Mouse (Mus musculus) embryonic facial prominence, embryonic 11.5 days (tissue): ENCODE data around the gene Akr1b3. TPM values are rescaled to one million over a fixed set of nuclear protein-coding genes. Genes with fewer than 3 reads are reported as not detected.
A peak's percentile ranks its signal among the peaks of the same experiment; 100 is the strongest.

Source experiments
- ATAC-seq: fragments of 200-750 bp; cut with Nextera tagmentation; replicated peaks from 2 replicates; pipeline ENCODE4 v1.8.0; 2017; ENCODE audit warnings: low read depth; ENCODE audit not compliant: insufficient number of reproducible peaks, low FRiP score, low TSS enrichment
- DNase-seq: peaks from one replicate; pipeline ENCODE4 v3.0.0-alpha.2; 2015; ENCODE audit warnings: low spot score
- H3K27ac ChIP-seq: fragments of 300-500 bp; sonication (generic); replicated peaks from 2 replicates; pipeline ENCODE4 v1.5.1; 2014; ENCODE audit warnings: mild to moderate bottlenecking, low read depth, low read length, control low read depth
- H3K27me3 ChIP-seq: fragments of 300-500 bp; sonication (generic); 2 replicates; pipeline ENCODE4 v1.6.1; 2014; ENCODE audit warnings: mild to moderate bottlenecking, low read length, moderate library complexity, mixed read lengths; ENCODE audit not compliant: control insufficient read depth, insufficient read depth
- H3K36me3 ChIP-seq: fragments of 300-500 bp; sonication (generic); replicated peaks from 2 replicates; pipeline ENCODE4 v1.6.1; 2014; ENCODE audit warnings: low read depth, mild to moderate bottlenecking, low read length, moderate library complexity, mixed read lengths; ENCODE audit not compliant: control insufficient read depth, insufficient read depth
- H3K4me1 ChIP-seq: fragments of 300-500 bp; sonication (generic); 2 replicates; pipeline ENCODE4 v1.6.1; 2014; ENCODE audit warnings: low read length, mixed read lengths; ENCODE audit not compliant: control insufficient read depth, insufficient read depth
- H3K4me2 ChIP-seq: fragments of 300-500 bp; sonication (generic); 2 replicates; pipeline ENCODE4 v1.6.1; 2014; ENCODE audit warnings: low read depth, mild to moderate bottlenecking, control low read depth, low read length, moderate library complexity
- H3K4me3 ChIP-seq: fragments of 300-500 bp; sonication (generic); 2 replicates; pipeline ENCODE4 v1.5.1; 2014; ENCODE audit warnings: low read depth, low read length, control low read depth
- H3K9ac ChIP-seq: fragments of 300-500 bp; sonication (generic); replicated peaks from 2 replicates; pipeline ENCODE4 v1.6.1; 2014; ENCODE audit warnings: mild to moderate bottlenecking, control low read depth, low read length
- H3K9me3 ChIP-seq: fragments of 300-500 bp; sonication (generic); replicated peaks from 2 replicates; pipeline ENCODE4 v1.6.1; 2016; ENCODE audit warnings: mild to moderate bottlenecking, low read length, inconsistent platforms, mixed read lengths; ENCODE audit not compliant: control insufficient read depth
- WGBS: fragments of 180-500 bp; shearing (Covaris S2); extraction: QIAGEN DNeasy Blood & Tissue Kit; methylation state at CpG from one replicate; pipeline ENCODE4 v1.1.7; 2014; 5-methylcytosine and 5-hydroxymethylcytosine counted together
- polyA plus RNA-seq: library from polyadenylated mRNA; unstranded; fragments of >200 nt; fragmentation: Nextera tagmentation; extraction: Ambion mirVana; gene quantifications from 2 replicates; pipeline ENCODE4 v1.2.1, GENCODE M21; 2014

The Akr1b3 gene
- polyA plus RNA-seq, 1 experiment from 2014 or later: 208 TPM

DNA sequence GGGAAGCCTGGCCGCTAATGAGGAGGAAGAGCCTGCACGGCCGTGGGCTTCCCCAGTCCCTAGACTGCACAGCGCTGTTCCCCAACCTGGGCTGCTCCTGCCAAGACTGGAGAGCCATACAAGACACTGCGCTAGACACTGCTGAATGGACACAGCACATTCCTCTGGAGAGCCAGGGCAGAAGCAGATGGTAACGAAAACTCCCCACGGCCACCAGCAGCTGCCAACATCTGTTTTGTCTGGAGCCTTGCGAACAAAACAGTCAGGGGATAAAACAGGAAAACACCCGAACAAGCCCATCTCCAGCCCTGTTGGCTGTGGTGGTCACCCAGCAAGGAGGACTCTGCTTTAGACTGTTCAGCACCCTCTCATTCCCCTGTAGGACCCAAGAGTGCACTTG lies 3.9 kb downstream of the Akr1b3 start:
- no peak for ATAC-seq
- H3K9me3 ChIP-seq: no peaks in the 10 kb centered on the region
- H3K27ac ChIP-seq: no peak overlapping the region
- WGBS: 79% methylated on average over 9 of the region's 9 CpGs
- H3K36me3 ChIP-seq: peaks cover 2% of the 10 kb centered on the region
- H3K4me1 ChIP-seq: no peaks in the 10 kb centered on the region
- no peak for DNase-seq
- no peak overlapping the region for H3K4me3 ChIP-seq
- H3K4me2 ChIP-seq: no peak overlapping the region
- no peak overlapping the region for H3K9ac ChIP-seq
- no peaks in the 10 kb centered on the region for H3K27me3 ChIP-seq

DNA sequence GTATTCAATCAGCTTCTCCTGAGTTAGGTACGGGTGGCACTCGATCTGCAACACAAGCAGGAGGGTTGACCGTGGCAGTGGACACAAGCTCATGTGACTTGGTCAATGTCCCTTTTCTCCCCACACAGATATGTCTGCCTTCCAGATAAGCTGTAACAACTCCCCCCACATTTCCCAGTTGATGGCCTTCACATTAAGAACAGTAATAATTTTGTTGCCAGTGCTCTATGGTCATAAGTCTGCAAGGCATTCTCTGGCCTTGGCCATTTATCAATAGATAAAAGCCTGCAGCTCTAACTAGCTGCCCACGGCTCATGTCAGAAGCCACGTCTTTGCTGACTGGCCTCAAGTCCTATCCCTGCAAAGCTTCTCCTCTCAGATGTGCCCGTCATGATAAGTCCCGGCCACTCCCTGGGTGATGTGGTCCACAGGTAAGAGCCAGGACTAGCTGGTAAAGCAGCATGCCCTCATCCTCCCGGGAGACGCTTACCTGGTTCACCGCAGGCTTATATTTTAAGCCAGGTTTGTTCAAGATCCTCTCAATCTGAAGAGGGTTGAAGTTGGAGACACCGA lies 7.2 kb downstream of the Akr1b3 start:
- ATAC-seq: no peak

DNA sequence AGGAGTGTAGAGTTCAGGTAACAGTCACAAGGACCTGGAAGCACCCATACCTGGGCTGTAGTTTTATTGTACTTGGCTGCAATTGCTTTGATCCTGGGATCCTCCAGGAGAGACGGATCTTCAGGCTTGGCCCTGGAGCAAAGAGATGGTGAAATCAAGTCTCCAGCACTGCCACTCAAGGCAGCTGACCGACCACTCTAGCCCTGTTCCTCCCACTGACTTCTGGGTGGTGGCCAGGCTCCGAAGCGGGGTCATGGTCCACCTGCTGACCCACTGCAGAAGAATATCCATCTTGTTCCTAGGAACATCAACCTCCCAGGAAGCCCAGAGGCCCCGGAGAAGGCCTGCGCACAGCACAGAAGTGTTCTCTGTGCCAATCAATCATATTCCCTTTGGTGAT lies 7.8 kb downstream of the Akr1b3 start:
- H3K4me2 ChIP-seq: no peak overlapping the region
- ATAC-seq (no peak), DNase-seq (no peak)
- peaks cover 2% of the 10 kb centered on the region for H3K36me3 ChIP-seq
- no peaks in the 10 kb centered on the region for H3K9me3 ChIP-seq
- no peaks in the 10 kb centered on the region for H3K4me1 ChIP-seq
- H3K9ac ChIP-seq: no peak overlapping the region
- no peaks in the 10 kb centered on the region for H3K27me3 ChIP-seq
- 94% methylated on average over 6 of the region's 6 CpGs for WGBS
- H3K27ac ChIP-seq: no peak overlapping the region
- no peak overlapping the region for H3K4me3 ChIP-seq

More for the DNA sequence above, 7.2 kb downstream of the Akr1b3 start:
- Histone ChIP-seq H3K4me1 (no peaks in the 10 kb centered on the region), H3K4me3 (no peak overlapping the region), H3K9me3 (no peaks in the 10 kb centered on the region), H3K9ac (no peak overlapping the region), H3K27me3 (no peaks in the 10 kb centered on the region), H3K36me3 (peaks cover 2% of the 10 kb centered on the region), H3K4me2 (no peak overlapping the region), H3K27ac (no peak overlapping the region)
- 91% methylated on average over 11 of the region's 11 CpGs for WGBS
- DNase-seq: no peak

DNA sequence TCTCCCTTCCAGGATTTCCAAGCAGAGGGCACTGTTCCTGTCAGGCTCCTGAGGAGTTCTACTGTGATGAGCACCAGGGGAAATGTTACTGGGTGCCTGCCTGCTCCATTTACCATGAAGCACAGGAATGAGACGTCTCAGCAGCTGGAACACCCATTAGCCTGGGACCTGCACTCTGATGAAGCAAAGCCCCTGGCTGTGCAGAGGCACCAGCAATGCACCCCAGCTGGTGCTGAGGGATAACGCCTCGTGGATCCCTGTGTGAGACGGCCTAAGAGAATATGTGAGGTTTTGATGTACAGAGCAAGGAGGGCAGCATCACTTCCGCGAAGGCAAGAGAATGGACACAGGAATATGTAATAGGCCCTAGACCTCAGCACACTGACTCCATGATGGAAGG lies 10.5 kb downstream of the Akr1b3 start:
- Histone ChIP-seq H3K9me3 (no peaks in the 10 kb centered on the region), H3K27me3 (no peaks in the 10 kb centered on the region), H3K4me2 (no peak overlapping the region), H3K36me3 (peaks cover 2% of the 10 kb centered on the region), H3K9ac (no peak overlapping the region), H3K4me3 (no peak overlapping the region), H3K27ac (no peak overlapping the region), H3K4me1 (no peaks in the 10 kb centered on the region)
- 87% methylated on average over 6 of the region's 6 CpGs for WGBS
- no peak for ATAC-seq
- no peak for DNase-seq

DNA sequence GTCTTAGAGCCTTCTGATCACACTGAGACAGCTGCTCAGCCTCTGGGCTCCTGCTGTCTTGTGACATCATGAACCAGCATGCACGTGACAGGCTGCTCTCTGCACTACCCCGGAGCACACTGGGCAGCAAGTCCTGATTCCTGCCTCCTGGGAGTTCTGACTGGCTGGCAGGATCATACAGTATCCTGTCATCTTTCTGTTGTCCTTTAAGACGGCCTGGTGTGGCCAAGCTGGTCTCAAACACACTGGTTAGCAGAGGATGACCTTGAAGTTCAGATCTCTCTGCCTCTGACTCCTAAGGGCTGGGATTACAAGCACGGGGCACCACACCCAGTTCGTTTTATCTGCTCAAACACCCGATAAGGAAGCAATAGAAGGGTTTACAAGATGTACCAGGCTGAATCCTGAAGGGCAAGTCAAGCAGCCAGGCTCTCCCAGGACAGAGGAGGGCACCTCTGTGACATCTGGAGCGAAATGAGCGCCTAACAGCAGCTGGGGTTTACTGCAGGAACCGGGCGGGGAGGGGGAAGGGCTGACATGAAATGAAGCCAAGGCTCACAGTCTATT lies 12.5 kb downstream of the Akr1b3 start:
- no peak overlapping the region for H3K4me2 ChIP-seq
- DNase-seq: no peak
- H3K9ac ChIP-seq: no peak overlapping the region
- no peaks in the 10 kb centered on the region for H3K9me3 ChIP-seq
- H3K4me1 ChIP-seq: no peaks in the 10 kb centered on the region
- H3K4me3 ChIP-seq: no peak overlapping the region
- 81% methylated on average over 10 of the region's 10 CpGs for WGBS
- H3K36me3 ChIP-seq: no peaks in the 10 kb centered on the region; the same call in 1 of the 2 replicates
- no peaks in the 10 kb centered on the region for H3K27me3 ChIP-seq
- no peak overlapping the region for H3K27ac ChIP-seq
- ATAC-seq: no peak

DNA sequence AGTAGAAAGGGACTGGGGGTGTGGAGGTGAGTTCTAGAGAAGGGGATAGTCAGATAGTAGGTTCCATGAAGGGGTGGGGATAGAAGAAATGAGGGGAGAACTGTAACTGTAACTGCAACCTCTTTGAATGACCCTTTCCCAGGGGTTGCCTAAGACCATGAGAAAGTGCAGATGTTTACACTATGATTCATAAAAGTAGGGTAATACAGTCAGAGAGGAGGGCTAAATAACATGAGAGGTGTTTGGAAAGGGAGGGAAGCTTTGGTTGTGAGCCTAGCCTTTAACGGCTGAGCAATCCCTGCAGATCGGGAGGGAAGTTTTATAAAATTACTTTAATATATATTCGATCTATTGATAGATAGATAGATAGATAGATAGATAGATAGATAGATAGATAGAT lies 20.2 kb downstream of the Akr1b3 start:
- ATAC-seq (no peak), DNase-seq (no peak)
- no peak overlapping the region for H3K4me2 ChIP-seq
- no peaks in the 10 kb centered on the region for H3K9me3 ChIP-seq
- H3K27me3 ChIP-seq: no peaks in the 10 kb centered on the region
- no peak overlapping the region for H3K9ac ChIP-seq
- no peak overlapping the region for H3K4me3 ChIP-seq
- no peak overlapping the region for H3K27ac ChIP-seq
- 94% methylated on average over 3 of the region's 3 CpGs for WGBS
- H3K4me1 ChIP-seq: no peaks in the 10 kb centered on the region
- H3K36me3 ChIP-seq: no peaks in the 10 kb centered on the region

DNA sequence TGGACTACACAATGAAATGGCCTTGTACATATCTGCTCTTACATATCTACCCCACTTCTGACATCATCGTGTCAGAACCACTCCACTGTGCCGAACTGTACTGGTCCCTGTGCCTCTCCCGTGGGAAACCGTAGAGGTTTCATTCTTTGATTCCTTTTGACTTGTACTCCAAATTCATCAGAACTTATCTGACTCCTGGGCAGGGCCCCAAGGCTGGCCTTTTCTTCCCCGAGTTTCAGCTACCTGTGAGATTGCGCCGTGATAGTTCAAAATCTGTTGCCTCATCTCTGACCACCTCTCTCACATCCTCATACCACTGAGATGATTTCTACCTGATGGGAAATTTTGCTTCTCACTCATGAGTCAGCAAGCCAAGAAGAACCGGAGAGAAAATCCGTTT lies 21.8 kb downstream of the Akr1b3 start:
- Histone ChIP-seq H3K27ac (no peak overlapping the region), H3K4me2 (no peak overlapping the region), H3K4me3 (no peak overlapping the region), H3K4me1 (no peaks in the 10 kb centered on the region), H3K27me3 (no peaks in the 10 kb centered on the region), H3K36me3 (no peaks in the 10 kb centered on the region), H3K9ac (no peak overlapping the region), H3K9me3 (no peaks in the 10 kb centered on the region)
- ATAC-seq: no peak
- 82% methylated on average over 9 of the region's 9 CpGs for WGBS
- no peak for DNase-seq

DNA sequence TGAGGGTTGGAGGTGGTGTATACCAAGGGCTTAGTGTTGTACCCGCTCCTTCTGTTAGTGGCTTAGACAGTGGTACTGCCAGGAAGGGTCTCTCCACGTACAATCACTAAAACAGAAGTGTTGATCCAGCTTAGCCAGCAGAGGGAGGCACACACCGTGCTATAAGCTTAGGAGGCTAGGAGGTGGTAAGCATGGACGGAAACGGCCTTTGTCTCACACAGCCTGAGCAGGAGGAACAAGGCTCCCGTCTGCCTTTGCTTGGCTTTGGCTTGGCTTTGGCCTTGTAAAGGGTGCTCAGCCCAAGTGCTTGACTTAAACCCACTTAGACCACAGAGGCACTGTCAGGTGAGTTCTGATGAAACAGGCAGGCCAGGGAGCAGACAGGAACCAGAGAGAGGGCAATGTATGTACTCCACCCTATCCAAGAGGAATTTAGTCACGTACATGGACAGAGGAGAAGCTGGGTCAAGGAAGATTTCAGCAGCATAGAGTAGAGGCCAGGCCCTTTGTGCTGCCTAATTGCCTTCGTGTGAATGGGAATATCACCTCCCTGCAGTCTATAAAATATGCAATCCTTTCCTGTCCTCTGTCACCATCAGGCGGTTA lies 24.3 kb downstream of the Akr1b3 start:
- no peaks in the 10 kb centered on the region for H3K4me1 ChIP-seq
- H3K27me3 ChIP-seq: no peaks in the 10 kb centered on the region
- DNase-seq (peak; percentile 84), ATAC-seq (peak; percentile 85)
- WGBS: 34% methylated on average over 9 of the region's 9 CpGs
- no peak overlapping the region for H3K27ac ChIP-seq
- no peaks in the 10 kb centered on the region for H3K36me3 ChIP-seq
- no peak overlapping the region for H3K4me2 ChIP-seq
- no peak overlapping the region for H3K4me3 ChIP-seq
- no peaks in the 10 kb centered on the region for H3K9me3 ChIP-seq
- 0 out of 2 replicates have a peak overlapping the region, but pooled peaks have one; percentile 1 for H3K9ac ChIP-seq
